Comparison of ENCODE assay signal across 23 mouse cellular contexts in the genomic region with DNA sequence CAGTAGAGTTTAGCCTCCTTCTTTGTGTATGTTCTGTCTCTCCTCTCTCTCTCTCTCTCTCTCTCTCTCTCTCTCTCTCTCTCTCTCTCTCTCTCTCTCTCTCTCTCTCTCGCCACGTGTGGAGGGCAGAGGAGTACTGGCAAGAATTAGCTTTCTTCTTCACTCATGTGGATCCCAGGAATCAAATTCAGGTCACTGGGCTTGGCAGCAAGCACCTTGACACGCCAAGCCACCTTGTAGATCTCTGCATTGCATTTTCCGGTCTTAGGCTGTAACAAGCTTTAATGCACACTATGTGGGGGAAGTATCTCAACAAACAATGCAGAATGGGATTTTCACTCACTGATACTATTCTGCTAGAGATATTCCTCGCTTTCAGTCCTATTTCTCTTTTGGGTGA.
DNase-seq lines count a peak whose midpoint lies in the region; ATAC-seq lines count a peak whose summit lies in the region.
"Had no signal": no experiment of that assay in that cellular context is flagged by ENCODE, and none has a peak within 500 bp of the region (broad histone marks: within the 10 kb centered on the region; RNA-seq: fewer than 3 reads in every experiment).

No protein-coding gene starts in this region.

- WGBS in midbrain, embryonic 12.5 days: 78% methylated on average over 4 of the region's 5 CpGs
- 74% methylated on average over 5 of the region's 5 CpGs for WGBS in midbrain, embryonic 10.5 days
- 65% methylated on average over 5 of the region's 5 CpGs for WGBS in hindbrain, embryonic 16.5 days

- peak; percentile 38 for DNase-seq in cerebellum, adult 11-12 months
- DNase-seq in midbrain, embryonic 10.5 days (ENCODE audit: low spot score): no peak
- peak; percentile 56 for DNase-seq in retina, postnatal 1 day
- no peak for DNase-seq in kidney, adult 18-20 months
- DNase-seq in lung, postnatal 25 days (ENCODE audit: low spot score): no peak
- DNase-seq: adrenal gland, postnatal 10 days; heart, postnatal 14 days; kidney, adult 8-10 months; kidney, postnatal 14 days; lung, adult 18-20 months; lung, postnatal 14 days; right cerebral cortex, adult 18-20 months had no signal

- H3K4me3 ChIP-seq in midbrain, embryonic 12.5 days: no peak overlapping the region
- H3K4me3 ChIP-seq in midbrain, embryonic 10.5 days: no peak overlapping the region
- H3K4me3 ChIP-seq in hindbrain, embryonic 16.5 days (ENCODE audit: low read length): no peak overlapping the region
- H3K4me3 ChIP-seq: embryonic facial prominence, embryonic 10.5 days; heart, embryonic 12.5 days; megakaryocyte, embryonic 14.5 days; myocyte had no signal

- ATAC-seq in cerebellum, adult (ENCODE audit: insufficient number of reproducible peaks, low FRiP score, low TSS enrichment): no peak; the same call in 1 of the 2 replicates
- no peak for ATAC-seq in midbrain, embryonic 12.5 days (ENCODE audit: low FRiP score, low read depth)
- ATAC-seq in hindbrain, embryonic 16.5 days: no peak
- ATAC-seq: inflammation-experienced regulatory T-cells, adult 6 months; Patski had no signal

- H3K4me2 ChIP-seq in midbrain, embryonic 12.5 days (replicated peaks): no peak overlapping the region
- no peak overlapping the region for H3K4me2 ChIP-seq in hindbrain, embryonic 16.5 days (ENCODE audit: low read length)
- H3K4me2 ChIP-seq: heart, embryonic 12.5 days; liver, embryonic 11.5 days had no signal

- H3K27ac ChIP-seq in midbrain, embryonic 12.5 days (replicated peaks): peak overlapping the region; percentile 39; the same call in 1 of the 2 replicates
- H3K27ac ChIP-seq in midbrain, embryonic 10.5 days (replicated peaks): no peak overlapping the region
- peak overlapping the region; percentile 57 for H3K27ac ChIP-seq in hindbrain, embryonic 16.5 days (ENCODE audit: low read depth, low read length)
- H3K27ac ChIP-seq: embryonic facial prominence, embryonic 10.5 days; stomach, postnatal 0 days had no signal

- peaks cover 17% of the 10 kb centered on the region for H3K4me1 ChIP-seq in midbrain, embryonic 12.5 days
- peaks cover 20% of the 10 kb centered on the region for H3K4me1 ChIP-seq in midbrain, embryonic 10.5 days
- peaks cover 12% of the 10 kb centered on the region for H3K4me1 ChIP-seq in hindbrain, embryonic 16.5 days (ENCODE audit: control insufficient read depth, insufficient read depth, low read depth, low read length)
- H3K4me1 ChIP-seq: embryonic facial prominence, embryonic 10.5 days; heart, embryonic 12.5 days; megakaryocyte, embryonic 14.5 days had no signal

- H3K9me3 ChIP-seq in midbrain, embryonic 12.5 days: no peaks in the 10 kb centered on the region
- H3K9me3 ChIP-seq in midbrain, embryonic 10.5 days (replicated peaks): no peaks in the 10 kb centered on the region
- no peaks in the 10 kb centered on the region for H3K9me3 ChIP-seq in hindbrain, embryonic 16.5 days (ENCODE audit: control insufficient read depth, low read length)
- H3K9me3 ChIP-seq: embryonic facial prominence, embryonic 10.5 days; heart, embryonic 12.5 days; megakaryocyte, embryonic 14.5 days had no signal

- H3K27me3 ChIP-seq in midbrain, embryonic 12.5 days: no peaks in the 10 kb centered on the region
- H3K27me3 ChIP-seq in midbrain, embryonic 10.5 days (ENCODE audit: low read depth, poor library complexity, severe bottlenecking): no peaks in the 10 kb centered on the region
- H3K27me3 ChIP-seq in hindbrain, embryonic 16.5 days (replicated peaks; ENCODE audit: control insufficient read depth, insufficient read depth, low read length): no peaks in the 10 kb centered on the region
- H3K27me3 ChIP-seq: heart, embryonic 12.5 days; megakaryocyte, embryonic 14.5 days had no signal

- no peak overlapping the region for H3K9ac ChIP-seq in midbrain, embryonic 12.5 days (replicated peaks)
- H3K9ac ChIP-seq in hindbrain, embryonic 16.5 days (ENCODE audit: low read depth, low read length): no peak overlapping the region
- H3K9ac ChIP-seq: heart, embryonic 12.5 days had no signal

- no peaks in the 10 kb centered on the region for H3K36me3 ChIP-seq in midbrain, embryonic 12.5 days
- no peaks in the 10 kb centered on the region for H3K36me3 ChIP-seq in midbrain, embryonic 10.5 days
- H3K36me3 ChIP-seq in hindbrain, embryonic 16.5 days (ENCODE audit: control insufficient read depth, insufficient read depth, low read length): no peaks in the 10 kb centered on the region
- H3K36me3 ChIP-seq: embryonic facial prominence, embryonic 10.5 days; heart, embryonic 12.5 days had no signal

Comparison
In these comparisons a context has a peak if more than half of its experiments do, and no peak if none do; other contexts are left out.
1. DNase-seq: peak in cerebellum, adult 11-12 months (single experiment) and retina, postnatal 1 day (single experiment); none in midbrain, embryonic 10.5 days (single experiment), kidney, adult 18-20 months (single experiment) and lung, postnatal 25 days (single experiment).